Mouse (Mus musculus): ENCODE measurements around the gene Kcna10.

- no peak for TF ChIP-seq POLR2A (IDR thresholded peaks at IDR 0.05; ENCODE audit: low read depth, low read length)
- no peak for TF ChIP-seq CTCF (IDR thresholded peaks at IDR 0.05; ENCODE audit: extremely low read depth, insufficient read length, insufficient replicate concordance, low read depth, low read length)
These were observed 23.0 kb upstream of the Kcna10 start for GRCm38 (mm10) chr3:107159859-107160324.

All from small intestine, adult 2 months (tissue).